Mouse (Mus musculus): ENCODE measurements around the gene C9orf72.

GRCm38 (mm10) chr4:35220108-35220731, 5.8 kb downstream of the C9orf72 start:
- TF ChIP-seq CTCF (IDR thresholded peaks at IDR 0.05; ENCODE audit: low read depth, low read length) (no peak), POLR2A (IDR thresholded peaks at IDR 0.05; ENCODE audit: insufficient read depth, low read length) (no peak), EP300 (IDR thresholded peaks at IDR 0.05; ENCODE audit: insufficient read depth, low read depth, low read length) (no peak)

Measured in ES-Bruce4 (cell line).